Mouse (Mus musculus): ENCODE results near the gene Fstl1.

The Fstl1 gene

DNA sequence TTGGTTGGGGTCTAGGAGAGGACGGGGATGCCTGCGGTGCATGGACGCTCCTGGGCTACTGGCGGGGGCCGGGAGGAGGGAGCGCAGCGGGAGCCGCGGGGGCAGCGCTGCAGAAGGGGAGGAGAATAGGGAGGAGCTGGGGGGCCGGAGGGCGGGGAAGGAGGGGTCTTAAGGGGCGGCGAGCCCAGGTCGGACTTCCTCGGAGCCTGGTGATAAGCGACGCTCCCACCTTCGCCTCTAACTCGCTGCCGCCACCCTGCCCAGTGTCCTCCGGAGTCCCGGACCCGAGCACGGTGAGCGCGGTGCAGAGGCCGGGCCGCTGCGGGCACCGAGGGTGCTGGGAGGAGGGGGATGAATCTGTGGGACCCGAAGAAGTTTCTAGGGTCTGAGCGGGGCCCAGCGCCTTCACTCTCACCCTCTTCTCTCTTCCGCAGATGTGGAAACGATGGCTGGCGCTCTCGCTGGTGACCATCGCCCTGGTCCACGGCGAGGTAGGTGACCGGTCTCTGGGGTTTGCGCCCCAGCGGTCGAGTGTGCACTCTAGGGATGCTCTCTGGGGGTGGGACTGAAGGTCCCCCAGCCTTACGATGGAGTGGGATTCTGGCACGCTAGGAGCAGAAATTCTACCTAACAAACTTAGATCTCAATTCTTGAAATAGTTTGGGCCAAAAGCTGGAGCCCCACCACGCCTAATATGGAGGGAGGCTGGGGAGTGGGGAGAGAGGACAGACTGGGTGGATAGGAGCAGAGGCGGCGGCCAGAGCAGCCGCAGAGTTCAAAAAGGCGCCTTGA lies at the start of gene Fstl1:
Gene Fstl1, plus strand, starts transcription at position 14 of the 792 bp plus-strand sequence.
- DNase-seq (ENCODE audit: low read depth, low spot score) = no peak

DNA sequence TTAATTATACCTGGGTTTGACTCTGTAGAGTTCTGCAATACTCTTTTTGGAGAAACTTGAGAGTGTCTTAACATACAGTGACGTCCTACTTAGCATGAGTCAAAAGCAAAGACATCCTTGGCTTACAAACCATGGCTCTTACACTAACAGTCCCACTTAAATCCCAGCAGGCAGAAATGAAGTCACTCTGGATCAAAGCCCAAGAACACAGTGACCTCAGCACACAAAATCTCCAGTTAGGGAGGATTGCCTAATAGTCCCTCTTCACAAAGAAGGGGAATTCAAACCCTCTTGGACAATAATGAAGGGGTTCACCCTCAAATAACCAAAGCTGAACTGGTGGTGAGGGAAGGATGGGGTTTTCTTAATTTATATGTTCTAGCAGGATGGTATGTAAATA lies 48.0 kb upstream of the Fstl1 start:
- DNase-seq (ENCODE audit: low read depth, low spot score) = no peak

DNA sequence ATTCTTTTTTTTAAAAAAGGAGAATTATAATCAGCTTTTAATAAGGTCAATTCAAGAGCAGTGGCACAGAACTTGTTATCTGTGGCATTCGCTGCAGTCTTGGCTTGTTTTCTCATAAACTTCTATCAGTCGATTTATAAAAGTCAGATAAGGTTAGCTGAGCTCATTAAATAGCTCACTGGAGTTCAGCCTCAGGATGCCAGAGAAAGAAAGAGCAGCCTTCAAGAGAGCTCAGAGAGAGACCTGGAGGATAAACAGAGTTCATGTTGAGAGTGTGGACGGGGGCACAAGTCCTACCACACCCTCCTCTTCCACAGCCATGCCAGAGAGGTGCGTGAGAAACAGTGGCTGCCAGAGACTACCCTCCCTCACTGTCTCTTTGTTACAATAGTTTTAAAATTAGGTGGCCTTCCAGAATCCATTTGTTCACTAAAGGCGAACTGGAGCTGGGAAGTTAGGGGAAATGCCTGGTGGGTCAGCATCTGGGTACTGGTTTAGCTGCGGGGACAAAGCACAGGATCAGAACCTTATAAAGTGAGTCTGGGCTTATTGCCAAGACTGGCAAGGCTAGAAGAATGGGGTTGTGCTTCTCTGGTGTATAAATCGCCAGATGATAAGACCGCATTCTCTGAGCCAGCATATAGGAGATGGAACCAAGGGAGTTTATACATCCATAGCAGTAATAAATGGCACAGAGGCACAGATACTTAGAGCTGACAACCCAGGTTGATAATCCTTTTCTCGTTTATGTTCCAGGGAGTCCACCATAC lies 47.1 kb upstream of the Fstl1 start:
- no peak for DNase-seq (ENCODE audit: low read depth, low spot score)

DNA sequence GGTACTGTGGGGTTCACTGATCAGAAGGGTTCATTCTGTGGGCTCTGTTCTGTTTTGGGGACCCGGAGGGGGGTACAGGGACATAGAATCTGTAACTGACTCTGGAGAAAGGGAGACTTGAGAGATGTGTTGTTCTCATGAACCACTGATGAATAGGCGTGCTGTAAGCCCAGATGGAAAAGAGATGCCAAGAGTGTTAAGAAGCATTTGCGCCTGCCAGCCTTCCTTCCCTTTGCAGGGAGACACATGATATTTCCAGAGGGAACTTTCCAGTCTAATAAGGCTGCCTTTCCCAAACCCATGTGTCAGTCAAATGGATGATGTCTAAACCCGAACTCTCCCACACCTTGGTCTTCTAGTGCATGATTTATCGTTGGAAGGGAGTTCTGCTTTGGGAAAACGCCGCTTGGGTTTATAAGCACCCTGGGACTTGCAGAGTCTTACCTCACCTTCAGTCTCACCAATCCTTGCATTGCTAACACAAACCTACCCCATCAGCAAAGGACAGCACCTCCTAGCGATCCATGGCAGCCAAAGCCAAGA lies 46.3 kb upstream of the Fstl1 start:
- DNase-seq (ENCODE audit: low read depth, low spot score) = no peak

DNA sequence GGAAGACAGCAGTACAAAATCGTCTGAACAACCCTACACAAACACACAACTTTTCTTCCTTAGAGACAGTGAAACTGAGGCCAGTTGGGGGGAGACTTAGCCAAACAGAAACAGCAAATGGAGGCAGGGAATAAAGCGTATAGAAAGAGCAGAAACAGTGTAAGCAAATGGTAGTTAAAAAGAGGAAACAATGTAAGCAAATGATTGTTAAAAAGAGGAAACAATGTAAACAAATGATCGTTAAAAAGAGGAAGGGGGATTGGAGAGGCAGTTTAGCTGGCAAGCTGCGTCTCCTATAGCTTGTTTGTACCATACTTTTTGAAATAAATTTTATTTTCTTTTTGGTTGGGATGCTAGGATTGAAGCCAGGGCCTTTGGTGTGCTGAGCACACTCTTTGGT lies 45.2 kb upstream of the Fstl1 start:
- DNase-seq (ENCODE audit: low read depth, low spot score) = no peak

DNA sequence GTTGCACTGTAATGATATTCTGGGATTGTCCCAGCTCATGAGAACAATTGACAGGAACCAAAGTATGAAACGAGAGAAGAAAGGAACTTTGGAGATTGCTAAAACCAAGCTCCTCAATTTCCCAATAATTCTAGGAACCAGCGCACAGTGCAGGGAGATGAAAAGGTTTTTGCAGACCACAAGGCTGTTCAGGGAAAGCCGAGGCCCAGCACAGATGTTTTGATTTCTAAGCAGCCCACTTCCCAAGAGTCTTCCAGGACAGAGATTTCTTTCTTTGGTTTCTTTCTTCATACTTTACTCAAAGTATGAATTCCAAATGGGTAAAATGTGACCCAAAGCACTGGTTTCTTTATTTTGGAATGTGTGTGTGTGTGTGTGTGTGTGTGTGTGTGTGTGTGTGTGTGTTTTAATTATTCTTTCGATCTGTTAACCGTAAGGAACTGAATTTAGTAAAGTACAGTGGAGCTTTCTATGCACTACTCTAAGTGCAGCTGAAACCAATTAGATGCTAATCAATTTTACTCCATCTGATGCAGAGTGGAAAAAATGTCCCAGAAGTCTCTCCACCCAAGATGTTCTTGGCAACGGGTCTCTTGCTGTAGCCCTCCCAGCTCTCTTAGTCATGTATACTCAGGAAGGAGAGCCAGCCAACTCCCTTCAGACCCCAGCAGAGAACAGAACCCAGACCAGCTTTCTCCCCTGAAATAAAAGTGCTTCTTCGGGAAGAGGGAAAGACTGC lies 44.5 kb upstream of the Fstl1 start:
- DNase-seq (ENCODE audit: low read depth, low spot score) = no peak

DNA sequence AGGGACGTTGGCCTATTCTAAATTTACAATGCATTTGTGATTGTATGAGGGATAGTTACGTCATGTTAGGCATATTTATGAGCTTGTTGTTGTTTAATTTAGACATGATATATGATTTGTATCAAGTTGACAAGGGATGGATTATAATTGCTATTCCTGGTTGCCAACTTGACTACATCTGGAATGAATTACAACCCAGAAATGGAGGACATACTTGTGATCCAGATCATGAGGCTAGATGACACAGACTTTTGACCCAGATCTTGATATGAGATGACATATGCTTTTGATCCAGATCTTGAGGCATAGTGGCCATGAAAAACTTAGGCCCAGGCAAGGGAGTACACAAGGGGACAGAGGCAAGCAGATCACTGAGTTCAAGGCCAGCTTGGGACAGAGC lies 36.6 kb upstream of the Fstl1 start:
- no peak for DNase-seq (ENCODE audit: low read depth, low spot score)

DNA sequence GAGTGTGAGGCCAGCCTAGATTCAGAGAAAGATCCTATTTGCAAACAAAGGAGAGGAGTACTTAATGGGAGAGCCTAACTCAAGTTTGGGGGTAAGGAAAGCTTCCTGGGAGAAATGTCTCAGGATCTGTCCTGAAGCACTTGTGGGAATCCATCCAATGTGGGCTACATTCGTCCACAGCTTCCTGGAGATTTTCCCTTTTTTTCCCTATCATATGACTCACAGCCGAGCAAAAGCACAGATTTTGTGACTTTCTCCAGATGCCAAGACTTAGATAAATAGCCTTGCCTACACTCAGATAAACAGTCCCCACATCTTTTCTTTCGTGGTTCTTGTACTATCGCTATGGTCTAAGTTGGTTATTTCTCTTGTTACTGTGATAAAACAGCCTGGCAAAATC lies 34.4 kb upstream of the Fstl1 start:
- DNase-seq (ENCODE audit: low read depth, low spot score) = no peak

DNA sequence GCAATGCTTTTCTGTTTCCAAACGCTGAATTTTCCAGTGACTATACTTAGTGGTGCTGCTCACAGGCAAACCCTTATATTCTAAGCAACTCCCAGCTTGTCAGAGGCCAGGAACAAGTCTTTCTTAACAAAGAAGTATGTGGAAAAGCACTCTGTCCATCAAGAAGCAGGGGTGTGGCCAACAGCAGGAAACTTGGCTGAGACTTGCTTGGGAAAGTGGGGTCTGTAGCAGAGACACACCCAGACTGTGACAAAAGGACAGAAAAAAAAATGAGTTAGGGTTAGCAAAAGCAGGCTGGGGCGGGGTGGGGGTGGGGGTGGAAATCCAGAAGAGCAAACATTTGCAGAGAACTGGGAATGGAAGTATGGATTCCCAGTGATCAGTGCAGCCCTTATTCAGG lies 23.8 kb upstream of the Fstl1 start:
- no peak for DNase-seq (ENCODE audit: low read depth, low spot score)

DNA sequence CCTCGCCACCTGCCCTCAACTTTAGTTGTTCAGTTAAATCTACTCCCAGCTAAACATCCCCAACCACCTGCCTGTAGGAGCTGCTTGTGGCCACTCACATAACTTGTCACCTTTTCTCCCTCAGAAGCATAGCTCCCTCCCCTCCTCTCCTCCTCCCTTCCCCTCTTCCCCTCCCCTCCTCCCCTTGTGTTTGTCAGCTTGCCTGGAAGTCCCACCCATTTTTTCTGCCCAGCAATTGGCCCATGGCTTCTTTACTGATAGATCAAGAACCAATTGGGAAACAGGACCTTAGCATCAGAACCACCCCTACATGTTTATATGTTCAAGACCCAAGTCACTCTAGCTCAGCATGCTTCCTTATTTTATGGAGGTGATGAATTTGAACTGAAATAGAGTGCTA lies 22.9 kb upstream of the Fstl1 start:
- DNase-seq (ENCODE audit: low read depth, low spot score) = no peak

DNA sequence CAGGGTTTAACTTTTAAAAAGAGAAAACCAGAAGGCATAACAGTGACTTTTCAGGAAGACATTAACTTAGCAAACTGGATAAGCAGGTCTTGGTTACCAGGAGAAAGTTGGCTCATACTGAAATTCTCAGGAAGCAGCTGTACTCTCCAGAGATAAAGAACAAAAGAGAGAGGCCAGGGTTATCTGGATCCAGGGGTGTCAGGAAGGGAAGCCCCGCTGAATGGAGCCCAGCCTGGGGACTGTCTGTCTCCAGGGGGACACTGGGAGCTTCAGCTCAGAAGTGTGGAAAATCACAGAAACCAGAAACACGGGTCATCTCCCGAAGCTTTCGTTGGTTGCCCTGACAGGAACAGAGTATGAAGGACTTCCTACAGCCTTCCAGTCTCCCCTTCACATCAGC lies 22.2 kb upstream of the Fstl1 start:
- DNase-seq (ENCODE audit: low read depth, low spot score) = no peak

DNA sequence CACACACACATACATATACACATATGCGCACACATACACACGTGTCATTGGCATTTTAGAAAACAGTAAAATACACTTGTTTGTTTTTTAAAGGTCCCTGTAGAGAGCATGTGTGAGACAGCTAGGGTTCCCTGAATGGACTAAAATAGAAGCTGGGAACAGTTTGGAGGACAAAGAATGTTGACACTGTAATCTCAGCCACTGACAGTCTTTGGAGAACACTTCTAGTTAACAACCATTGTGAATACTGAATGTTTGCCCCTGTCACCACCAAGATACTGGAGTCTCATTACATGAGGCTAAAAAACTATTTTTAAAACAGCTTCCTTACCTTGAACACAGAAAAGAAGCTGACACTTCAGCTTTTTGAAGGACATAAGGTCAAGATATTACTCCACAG lies 19.4 kb upstream of the Fstl1 start:
- DNase-seq (ENCODE audit: low read depth, low spot score) = no peak

DNA sequence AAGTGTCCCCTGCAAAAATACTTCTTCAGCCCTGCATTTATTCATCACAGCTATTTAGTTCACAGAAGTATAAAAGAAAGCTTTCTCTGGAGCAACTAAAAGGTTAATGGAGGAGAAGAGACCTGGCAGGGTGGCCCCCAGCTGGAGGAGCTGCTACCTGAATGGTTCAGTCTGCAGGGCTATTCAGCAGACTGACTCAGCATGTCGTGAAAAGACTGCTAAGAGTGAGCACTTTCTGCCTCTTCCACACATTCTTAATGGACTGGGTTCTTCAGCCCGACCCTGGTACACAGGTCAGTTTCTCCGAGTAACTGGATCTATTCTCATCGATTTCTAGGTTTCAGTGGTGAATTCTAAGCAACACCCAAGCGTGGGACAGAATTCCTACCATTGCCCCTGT lies 12.9 kb upstream of the Fstl1 start:
- no peak for DNase-seq (ENCODE audit: low read depth, low spot score)

DNA sequence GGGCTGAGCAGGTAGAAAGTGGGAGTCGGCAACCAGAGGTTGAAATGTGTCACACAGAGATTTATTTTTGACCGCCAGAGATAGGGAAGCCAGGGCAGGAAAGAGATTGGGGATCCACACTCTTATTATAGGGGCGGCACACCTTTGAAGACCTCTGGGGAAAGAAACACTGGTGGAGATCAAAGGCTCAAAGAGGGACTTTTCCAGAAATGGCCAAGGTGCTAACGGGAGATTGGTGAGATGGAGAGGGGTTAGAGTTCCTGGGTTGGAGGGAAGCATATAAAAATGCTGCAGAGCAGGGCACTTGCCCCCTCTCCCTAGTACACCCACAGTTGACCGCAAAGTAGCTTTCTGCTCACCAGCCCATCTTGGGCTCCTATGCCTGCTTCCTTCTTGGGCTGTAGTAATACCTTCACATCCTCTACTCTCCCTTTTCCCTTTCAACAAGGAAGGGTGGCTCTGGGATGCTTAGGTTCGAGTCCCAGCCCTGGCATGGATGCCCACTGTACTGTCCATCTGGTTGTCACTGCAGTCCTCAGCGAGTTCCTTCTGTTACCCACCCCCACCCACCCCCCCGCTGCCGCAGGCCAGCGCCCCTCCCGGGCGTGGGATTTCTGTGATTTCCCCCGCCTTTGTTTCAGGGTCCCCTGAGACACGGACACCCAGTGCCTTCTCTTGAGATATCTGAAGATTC lies 360 bp upstream of the Fstl1 start:
- DNase-seq (ENCODE audit: low read depth, low spot score) = no peak

DNA sequence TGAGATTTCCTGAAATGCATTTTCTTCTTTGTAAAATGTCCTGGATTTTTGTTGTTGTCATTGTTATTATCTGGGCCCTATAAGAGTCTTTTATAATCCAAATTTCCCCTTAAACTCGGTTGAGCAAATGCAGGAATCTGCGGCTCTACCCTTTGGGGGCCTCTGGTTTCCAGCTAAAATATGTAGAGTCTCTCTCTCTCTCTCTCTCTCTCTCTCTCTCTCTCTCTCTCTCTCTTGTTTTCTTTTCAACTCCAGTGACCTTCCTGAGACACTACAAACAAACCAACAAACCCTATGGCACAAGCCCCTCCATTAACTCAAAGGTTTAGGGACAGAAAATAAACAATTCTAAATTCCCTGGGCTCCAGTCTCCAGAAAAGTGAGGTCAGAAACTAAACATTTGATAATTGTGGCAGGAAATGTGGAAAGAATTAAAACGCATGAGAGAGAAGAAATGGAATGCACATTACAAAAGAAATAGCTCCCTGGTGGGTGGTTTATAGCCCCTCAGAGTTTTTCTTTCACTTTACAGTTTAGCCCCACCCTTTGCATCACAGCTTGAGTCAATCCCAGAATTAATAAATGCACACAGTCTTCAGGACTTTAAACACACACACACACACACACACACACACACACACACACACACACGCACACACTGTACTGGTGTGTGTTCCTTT lies 1.3 kb downstream of the Fstl1 start:
- no peak for DNase-seq (ENCODE audit: low read depth, low spot score)

DNA sequence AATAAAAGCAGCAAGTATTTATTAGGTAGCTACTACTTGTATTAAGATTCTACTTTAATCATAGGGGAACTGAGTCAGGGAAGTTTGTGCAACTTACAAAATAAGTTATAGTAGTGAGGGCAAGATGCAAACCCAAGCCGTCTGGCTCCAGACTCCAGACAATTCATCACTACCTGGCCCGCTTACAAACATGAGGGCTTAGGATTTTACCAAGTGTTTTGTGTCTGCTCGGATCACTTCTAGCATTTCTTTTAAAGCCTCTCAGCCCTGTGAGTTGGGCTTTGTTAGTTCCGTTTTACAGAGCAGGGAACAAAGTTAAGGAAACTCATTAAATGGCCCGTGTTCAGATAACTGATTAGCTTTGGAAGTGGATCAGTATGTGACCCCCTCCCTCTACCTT lies 1.9 kb downstream of the Fstl1 start:
- DNase-seq (ENCODE audit: low read depth, low spot score) = no peak

DNA sequence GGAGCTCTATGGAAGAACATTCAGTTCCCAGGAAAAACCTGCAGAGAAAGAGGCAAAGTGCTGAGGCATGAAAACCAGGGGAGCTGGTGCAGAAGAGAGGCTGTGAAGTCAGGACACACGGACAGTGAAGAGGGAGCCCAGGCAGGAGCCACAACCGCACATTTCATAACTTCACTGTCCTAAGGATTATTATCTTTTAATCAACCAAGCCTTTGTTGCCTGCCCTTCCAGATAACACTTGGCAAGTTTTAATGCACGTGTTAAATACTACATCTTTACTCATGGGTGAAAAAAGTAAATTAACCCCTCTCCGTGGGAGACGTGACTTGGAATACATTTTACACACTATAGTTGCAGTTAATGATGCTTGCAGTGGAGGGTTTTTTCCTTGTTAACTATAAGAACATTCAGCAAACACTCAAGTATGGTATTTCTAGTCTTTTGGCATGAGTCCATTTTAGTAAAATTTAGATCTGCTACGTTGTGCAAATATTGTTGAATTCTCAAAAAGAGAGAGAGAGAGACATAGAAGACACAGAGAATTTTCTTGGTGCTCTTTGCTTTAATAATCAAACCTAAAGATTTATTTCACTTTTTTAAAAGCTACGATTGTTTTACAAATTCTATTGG lies 3.1 kb downstream of the Fstl1 start:
- DNase-seq (ENCODE audit: low read depth, low spot score) = no peak

DNA sequence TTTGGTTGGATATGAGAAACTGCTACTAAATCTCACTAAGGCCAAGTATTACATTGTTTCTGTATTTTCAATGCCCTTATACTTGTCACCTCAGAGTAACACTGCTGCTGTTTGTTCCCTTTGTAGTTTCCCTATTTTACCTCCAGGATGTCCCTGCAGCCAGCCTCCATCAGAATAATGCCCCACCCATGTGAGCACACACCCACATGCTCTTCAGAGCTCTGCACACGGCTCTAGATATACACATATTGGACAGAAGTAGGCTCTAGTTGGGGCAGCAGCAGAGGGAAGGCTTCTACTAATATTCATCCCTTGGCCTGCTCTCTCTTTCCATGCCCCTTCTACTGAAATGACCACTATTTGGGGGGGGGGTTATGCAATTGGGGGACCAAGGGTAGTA lies 3.7 kb downstream of the Fstl1 start:
- DNase-seq (ENCODE audit: low read depth, low spot score) = no peak

DNA sequence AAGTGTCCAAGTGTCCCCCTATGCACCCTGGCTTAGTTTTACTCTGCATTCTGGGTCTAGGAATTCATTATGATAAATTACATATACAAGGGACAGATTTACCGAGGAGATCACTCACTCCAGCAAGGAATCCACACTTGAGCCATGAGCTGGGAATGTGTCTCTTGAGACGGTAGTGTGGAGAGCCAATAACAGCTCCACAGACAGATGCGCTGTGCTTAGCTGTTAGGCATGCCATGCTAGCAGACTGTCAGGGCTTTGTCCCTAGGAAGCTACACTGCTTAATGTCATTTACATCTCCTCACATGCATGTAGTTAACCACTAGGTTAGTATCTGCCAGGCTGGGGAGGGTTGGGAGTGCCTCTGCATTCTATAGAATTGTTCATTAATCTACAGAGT lies 4.2 kb downstream of the Fstl1 start:
- DNase-seq (ENCODE audit: low read depth, low spot score) = no peak

DNA sequence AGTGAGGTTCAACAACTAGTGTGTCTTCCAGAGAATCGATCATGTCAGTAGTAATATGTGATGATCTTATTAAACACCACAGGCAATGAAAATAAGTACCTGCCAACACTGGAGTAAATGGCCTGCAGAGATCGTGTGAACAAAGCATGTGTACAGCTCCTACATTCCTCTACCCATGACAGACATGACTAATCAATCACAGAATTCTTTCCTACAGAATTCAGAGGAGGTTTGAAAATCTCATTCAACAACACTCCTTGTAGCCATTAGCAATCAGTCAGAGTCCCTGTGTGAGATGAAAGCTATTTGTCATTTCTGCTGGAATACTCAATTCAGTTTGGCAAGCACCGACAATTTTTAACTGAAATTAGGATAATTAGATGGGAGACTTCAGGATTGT lies 7.9 kb downstream of the Fstl1 start:
- no peak for DNase-seq (ENCODE audit: low read depth, low spot score)
